Mouse (Mus musculus) intestine, embryonic 14.5 days (tissue): ENCODE measurements around the gene Srcap. TPM values are rescaled to one million over a fixed set of nuclear protein-coding genes. Genes with fewer than 3 reads are reported as not detected.
A peak's percentile ranks its signal among the peaks of the same experiment; 100 is the strongest.
"Not testable (repeated sequence)": the region's sequence is repeated elsewhere in the genome, so short reads cannot be mapped to it uniquely, and the experiment has no call there.

Experiments
- ATAC-seq: fragments of 200-750 bp; cut with Nextera tagmentation; replicated peaks from 2 replicates; pipeline ENCODE4 v1.8.0; 2017; ENCODE audit warnings: low read depth, moderate number of reproducible peaks, moderate TSS enrichment, moderate library complexity; ENCODE audit not compliant: low FRiP score, low TSS enrichment
- DNase-seq: peaks from one replicate; pipeline ENCODE4 v3.0.0-alpha.2; 2018; ENCODE audit warnings: low spot score
- H3K27ac ChIP-seq: fragments of 300-500 bp; sonication (generic); 2 replicates; pipeline ENCODE4 v1.5.1; 2014; ENCODE audit warnings: low read depth, mild to moderate bottlenecking, control low read depth
- H3K27me3 ChIP-seq: fragments of 300-500 bp; sonication (generic); replicated peaks from 2 replicates; pipeline ENCODE4 v1.6.1; 2014; ENCODE audit warnings: low read length, control low read depth; ENCODE audit not compliant: control insufficient read depth, insufficient read depth
- H3K36me3 ChIP-seq: fragments of 300-500 bp; sonication (generic); 2 replicates; pipeline ENCODE4 v1.6.1; 2014; ENCODE audit warnings: low read length, control low read depth; ENCODE audit not compliant: control insufficient read depth, insufficient read depth
- H3K4me1 ChIP-seq: fragments of 300-500 bp; sonication (generic); replicated peaks from 2 replicates; pipeline ENCODE4 v1.6.1; 2014; ENCODE audit warnings: low read length, control low read depth, mixed read lengths; ENCODE audit not compliant: control insufficient read depth, insufficient read depth
- H3K4me2 ChIP-seq: fragments of 300-500 bp; sonication (generic); 2 replicates; pipeline ENCODE4 v1.6.1; 2014; ENCODE audit warnings: low read length
- H3K4me3 ChIP-seq: fragments of 300-500 bp; sonication (generic); 2 replicates; pipeline ENCODE4 v1.5.1; 2014; ENCODE audit warnings: low read depth, low read length, control low read depth, mixed read lengths
- H3K9ac ChIP-seq: fragments of 300-500 bp; sonication (generic); 2 replicates; pipeline ENCODE4 v1.6.1; 2014; ENCODE audit warnings: mild to moderate bottlenecking, low read length
- H3K9me3 ChIP-seq: fragments of 300-500 bp; sonication (generic); 2 replicates; pipeline ENCODE4 v1.6.1; 2016; ENCODE audit warnings: low read length, control low read depth; ENCODE audit not compliant: control insufficient read depth
- WGBS: fragments of 180-500 bp; shearing (Covaris S2); extraction: QIAGEN DNeasy Blood & Tissue Kit; methylation state at CpG from one replicate; pipeline ENCODE4 v1.1.7; 2014; 5-methylcytosine and 5-hydroxymethylcytosine counted together
- polyA plus RNA-seq: library from polyadenylated mRNA; unstranded; fragments of >200 nt; fragmentation: Nextera tagmentation; extraction: Ambion mirVana; gene quantifications from 2 replicates; pipeline ENCODE4 v1.2.1, GENCODE M21; 2014

Gene Srcap
- polyA plus RNA-seq, 1 experiment from 2014 or later, result 49.4 TPM

GRCm38 (mm10) chr7:127508291-127508690 is 3.5 kb upstream of the Srcap start:
- no peaks in the 10 kb centered on the region for H3K27me3 ChIP-seq
- no peaks in the 10 kb centered on the region for H3K36me3 ChIP-seq
- no peaks in the 10 kb centered on the region for H3K9me3 ChIP-seq
- H3K9ac ChIP-seq, result no peak overlapping the region
- no peak for DNase-seq
- ATAC-seq, result no peak
- 89% methylated on average over 3 of the region's 3 CpGs for WGBS
- H3K4me3 ChIP-seq, result no peak overlapping the region
- no peak overlapping the region for H3K4me2 ChIP-seq
- H3K27ac ChIP-seq, result no peak overlapping the region
- H3K4me1 ChIP-seq, result 0 out of 2 replicates have a peak, but pooled peaks cover 2% of the 10 kb centered on the region

DNA sequence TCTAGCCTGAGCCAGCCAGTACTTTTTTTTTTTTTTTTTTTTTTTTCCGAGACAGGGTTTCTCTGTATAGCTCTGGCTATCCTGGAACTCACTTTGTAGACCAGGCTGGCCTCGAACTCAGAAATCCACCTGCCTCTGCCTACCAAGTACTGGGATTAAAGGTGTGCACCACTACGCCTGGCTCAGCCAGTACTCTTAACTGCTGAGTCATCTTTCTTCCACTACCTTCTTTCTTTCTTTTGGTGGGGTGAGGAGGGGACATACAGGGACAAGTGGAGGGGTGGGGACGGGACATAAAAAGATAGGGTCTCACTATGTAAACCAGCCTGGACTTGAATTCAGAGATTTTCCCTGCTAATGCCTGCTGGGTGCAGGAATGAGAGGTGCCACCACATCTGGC is 2.0 kb upstream of the Srcap start:
- H3K9me3 ChIP-seq, H3K4me2 ChIP-seq, ATAC-seq, H3K9ac ChIP-seq, DNase-seq, H3K4me1 ChIP-seq, H3K36me3 ChIP-seq, H3K27me3 ChIP-seq, H3K27ac ChIP-seq, H3K4me3 ChIP-seq: not testable (repeated sequence)
- WGBS, result 98% methylated on average over 3 of the region's 4 CpGs

DNA sequence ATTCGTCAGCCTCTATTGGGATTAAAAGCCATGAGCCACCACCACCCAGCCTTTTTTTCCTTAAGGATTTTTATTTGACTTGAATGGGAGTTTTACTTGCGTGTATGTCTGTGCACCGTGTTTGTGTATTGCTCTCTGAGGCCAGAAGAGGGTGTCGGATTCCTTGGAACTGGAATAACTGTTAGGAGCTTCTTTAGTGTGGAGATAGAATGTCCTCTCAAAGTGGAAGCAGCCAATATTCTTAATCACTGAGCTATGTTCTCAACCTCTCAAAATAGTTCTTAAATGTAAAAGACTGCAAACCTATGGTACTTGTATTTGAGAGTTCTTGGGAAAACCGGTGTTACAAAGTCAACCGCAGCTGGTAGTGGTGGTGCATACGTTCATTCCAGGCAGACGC is 542 bp upstream of the Srcap start:
- DNase-seq (no peak), ATAC-seq (no peak)
- H3K36me3 ChIP-seq, result peaks cover 15% of the 10 kb centered on the region
- WGBS, result 37% methylated on average over 8 of the region's 8 CpGs
- H3K4me3 ChIP-seq, result peak overlapping the region; percentile 59
- H3K27me3 ChIP-seq, result no peaks in the 10 kb centered on the region
- peaks cover 8% of the 10 kb centered on the region; the same call in 1 of the 2 replicates for H3K4me1 ChIP-seq
- H3K9ac ChIP-seq, result peak overlapping the region; percentile 96
- peak overlapping the region; percentile 99 for H3K27ac ChIP-seq
- H3K9me3 ChIP-seq, result no peaks in the 10 kb centered on the region
- H3K4me2 ChIP-seq, result peak overlapping the region; percentile 59

GRCm38 (mm10) chr7:127512231-127513015 is 640 bp downstream of the Srcap start:
- Histone ChIP-seq H3K27ac (peak overlapping the region; percentile 99), H3K9ac (peak overlapping the region; percentile 96), H3K27me3 (no peaks in the 10 kb centered on the region), H3K4me3 (peak overlapping the region; percentile 59), H3K9me3 (no peaks in the 10 kb centered on the region), H3K4me2 (peak overlapping the region; percentile 58), H3K36me3 (peaks cover 27% of the 10 kb centered on the region), H3K4me1 (peaks cover 8% of the 10 kb centered on the region; the same call in 1 of the 2 replicates)
- WGBS, result under 1% methylated on average over 67 of the region's 93 CpGs
- peak; percentile 88 for ATAC-seq
- DNase-seq, result peak; percentile 96

DNA sequence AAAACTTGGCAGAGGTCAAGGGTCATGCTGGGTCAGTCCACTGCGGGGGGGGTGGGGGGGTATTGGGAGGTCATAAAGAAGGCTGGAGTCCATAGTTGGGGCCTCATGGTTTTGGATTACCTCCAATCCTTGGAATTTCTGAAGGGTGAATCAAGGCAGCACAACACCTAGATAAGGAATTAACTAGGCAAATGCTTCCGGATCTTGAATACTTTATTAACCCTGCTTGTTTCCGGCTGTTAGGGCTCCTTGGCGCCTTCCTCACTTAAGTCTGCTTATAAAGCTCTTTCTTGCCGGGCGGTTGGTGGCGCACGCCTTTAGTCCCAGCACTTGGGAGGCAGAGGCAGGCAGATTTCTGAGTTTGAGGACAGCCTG is 1.2 kb downstream of the Srcap start:
- no peaks in the 10 kb centered on the region for H3K27me3 ChIP-seq
- peak overlapping the region; percentile 58 for H3K4me2 ChIP-seq
- H3K4me3 ChIP-seq, result peak overlapping the region; percentile 59
- WGBS, result 27% methylated on average over 8 of the region's 8 CpGs
- peak overlapping the region; percentile 99 for H3K27ac ChIP-seq
- ATAC-seq (peak; percentile 12; the same call in 1 of the 2 replicates), DNase-seq (no peak)
- H3K9me3 ChIP-seq, result no peaks in the 10 kb centered on the region
- H3K9ac ChIP-seq, result peak overlapping the region; percentile 96
- peaks cover 33% of the 10 kb centered on the region for H3K36me3 ChIP-seq
- peaks cover 8% of the 10 kb centered on the region; the same call in 1 of the 2 replicates for H3K4me1 ChIP-seq

DNA sequence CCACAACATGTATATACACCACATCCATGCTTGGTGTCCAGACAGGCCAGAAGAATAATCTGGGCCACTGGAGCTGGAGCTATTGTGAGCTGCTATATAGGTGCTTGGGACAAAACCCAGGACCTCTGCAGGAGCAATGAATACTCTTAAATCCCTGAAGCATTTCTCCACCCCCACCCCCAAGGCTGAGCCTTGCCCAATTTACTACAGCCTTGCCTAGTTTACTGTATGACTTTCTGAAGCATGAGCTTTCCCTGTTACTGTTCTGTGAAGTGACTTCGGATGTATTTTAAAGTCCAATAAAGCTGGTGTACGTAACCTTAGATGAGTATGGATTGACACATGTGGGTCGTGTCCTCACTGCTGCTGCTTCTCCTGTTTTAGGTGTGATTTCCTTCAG is 2.0 kb downstream of the Srcap start:
- H3K36me3 ChIP-seq, result peaks cover 41% of the 10 kb centered on the region
- no peak for DNase-seq
- no peak overlapping the region for H3K27ac ChIP-seq
- peaks cover 8% of the 10 kb centered on the region; the same call in 1 of the 2 replicates for H3K4me1 ChIP-seq
- H3K27me3 ChIP-seq, result no peaks in the 10 kb centered on the region
- no peak overlapping the region for H3K9ac ChIP-seq
- peak overlapping the region; percentile 58 for H3K4me2 ChIP-seq
- 79% methylated on average over 3 of the region's 3 CpGs for WGBS
- H3K9me3 ChIP-seq, result no peaks in the 10 kb centered on the region
- no peak for ATAC-seq
- peak overlapping the region; percentile 59 for H3K4me3 ChIP-seq

DNA sequence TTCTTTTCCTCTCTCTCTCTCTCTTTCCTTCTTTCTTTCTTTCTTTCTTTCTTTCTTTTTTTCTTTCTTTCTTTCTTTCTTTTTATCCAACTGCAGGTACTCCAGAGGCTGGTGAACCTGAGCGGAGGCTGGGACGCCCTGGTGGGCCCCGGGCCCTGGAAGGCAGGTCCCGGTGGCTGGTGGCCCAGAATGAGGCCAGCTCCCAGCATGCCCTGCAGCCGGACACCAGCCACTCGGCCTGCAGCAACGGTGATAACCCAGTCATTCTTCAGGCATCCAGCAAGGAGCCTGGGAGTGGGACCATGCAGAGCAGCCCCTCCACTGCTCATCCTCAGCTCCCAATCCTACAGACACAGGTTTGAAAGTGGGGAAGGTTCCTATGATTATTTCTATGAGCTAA is 4.1 kb downstream of the Srcap start:
- DNase-seq, result no peak
- Histone ChIP-seq H3K9ac (no peak overlapping the region), H3K36me3 (peaks cover 59% of the 10 kb centered on the region), H3K27me3 (no peaks in the 10 kb centered on the region), H3K9me3 (no peaks in the 10 kb centered on the region), H3K27ac (no peak overlapping the region), H3K4me1 (peaks cover 8% of the 10 kb centered on the region; the same call in 1 of the 2 replicates), H3K4me2 (no peak overlapping the region), H3K4me3 (no peak overlapping the region)
- no peak for ATAC-seq
- WGBS, result 85% methylated on average over 7 of the region's 7 CpGs

DNA sequence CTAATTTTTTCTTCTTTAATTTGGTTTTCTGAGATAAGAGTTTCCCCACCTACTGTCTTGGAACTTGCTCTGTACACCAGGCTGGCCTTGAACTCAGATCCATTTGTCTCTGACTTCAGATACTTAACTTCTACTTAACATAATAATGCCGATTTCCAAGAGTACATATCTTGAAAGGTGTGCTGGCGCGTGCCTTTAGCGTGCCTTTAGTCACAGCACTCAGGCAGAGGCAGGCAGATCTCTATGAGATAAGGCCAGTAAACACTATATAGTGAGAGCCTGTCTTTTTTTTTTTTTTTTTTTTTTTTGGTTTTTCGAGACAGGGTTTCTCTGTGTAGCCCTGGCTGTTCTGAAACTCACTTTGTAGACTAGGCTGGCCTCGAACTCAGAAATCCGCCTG is 4.6 kb downstream of the Srcap start:
- H3K27me3 ChIP-seq, result no peaks in the 10 kb centered on the region
- peaks cover 6% of the 10 kb centered on the region; the same call in 1 of the 2 replicates for H3K4me1 ChIP-seq
- peaks cover 64% of the 10 kb centered on the region for H3K36me3 ChIP-seq
- no peak overlapping the region for H3K27ac ChIP-seq
- 97% methylated on average over 6 of the region's 7 CpGs for WGBS
- no peak overlapping the region for H3K9ac ChIP-seq
- ATAC-seq, result no peak
- no peaks in the 10 kb centered on the region for H3K9me3 ChIP-seq
- H3K4me2 ChIP-seq, result no peak overlapping the region
- no peak overlapping the region for H3K4me3 ChIP-seq
- no peak for DNase-seq

GRCm38 (mm10) chr7:127519284-127519683 is 7.5 kb downstream of the Srcap start, which contains the start of gene Gm42715:
Gene Gm42715 (plus strand): TSS chr7:127519584.
- 88% methylated on average over 3 of the region's 3 CpGs for WGBS
- H3K4me3 ChIP-seq, result no peak within 1 kb of the TSS
- no peak within 1 kb of the TSS for H3K9ac ChIP-seq
- H3K4me2 ChIP-seq, result no peak within 1 kb of the TSS
- DNase-seq (no peak), ATAC-seq (no peak)
- no peak within 1 kb of the TSS for H3K27ac ChIP-seq
- no peaks in the 10 kb centered on the region for H3K4me1 ChIP-seq
- no peaks in the 10 kb centered on the region for H3K27me3 ChIP-seq
- no peaks in the 10 kb centered on the region for H3K9me3 ChIP-seq
- H3K36me3 ChIP-seq, result peaks cover 93% of the 10 kb centered on the region
